Mouse (Mus musculus) effector memory CD4-positive, alpha-beta T cell, adult 5 months (primary cell): ENCODE data around the gene Adgrg7. TPM values are rescaled to one million over a fixed set of nuclear protein-coding genes. Genes with fewer than 3 reads are reported as not detected.

Experiments used
- polyA plus RNA-seq: library from polyadenylated mRNA; unstranded; fragments of 100-300 nt; shearing (Covaris generic); gene quantifications from one replicate; pipeline ENCODE4 v1.2.1, GENCODE M21; 2017

The Adgrg7 gene
- not detected for polyA plus RNA-seq

GRCm38 (mm10) chr16:56795481-56796139 lies at the start of gene Adgrg7:
Gene Adgrg7, minus strand, starts transcription at chr16:56795855.

DNA sequence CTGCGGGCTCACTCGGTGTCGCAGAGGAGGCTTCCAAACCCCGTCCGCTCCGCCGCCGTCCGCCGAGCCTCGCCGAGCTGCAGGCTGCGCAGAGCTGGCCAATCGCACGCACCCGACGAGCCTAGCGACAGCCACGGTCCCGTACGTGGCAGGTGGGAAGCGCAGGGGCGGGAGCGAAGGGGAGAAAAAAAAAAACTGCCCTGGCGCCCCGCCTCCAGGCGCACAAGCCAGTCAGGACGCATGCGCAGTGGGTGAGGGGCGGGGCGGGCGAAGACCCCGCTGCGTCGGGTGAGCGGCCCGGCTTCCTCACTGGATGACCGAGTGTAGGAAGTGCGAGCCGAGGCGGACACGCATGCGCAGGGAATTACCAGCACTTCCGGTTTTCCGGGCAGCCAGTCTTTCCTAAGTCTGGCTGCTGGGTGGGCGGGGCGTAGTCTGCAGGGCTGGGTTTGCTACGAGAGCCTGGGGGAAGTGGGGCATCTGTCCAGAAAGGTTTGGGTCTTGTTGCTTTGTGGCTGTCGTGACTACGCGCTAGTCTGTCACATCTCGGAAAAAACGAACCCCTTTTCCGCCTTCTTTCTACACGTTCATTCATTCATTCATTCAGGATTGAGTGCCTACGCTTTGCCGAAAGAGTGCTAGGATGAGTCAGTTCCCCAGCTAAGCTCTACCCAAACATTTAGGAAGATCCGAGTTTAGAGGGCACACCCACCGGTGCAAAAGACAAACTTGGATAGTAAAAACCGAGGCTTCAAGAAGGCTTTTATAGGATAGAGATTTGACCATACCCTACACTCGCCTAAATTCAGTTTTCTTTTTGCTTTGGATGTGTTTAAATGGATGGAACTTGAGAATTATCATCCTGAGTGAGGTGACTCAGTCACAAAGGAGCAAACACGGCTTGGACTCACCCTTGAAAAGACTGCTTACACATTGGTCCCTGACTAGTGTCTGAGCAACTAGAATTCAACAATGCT lies 78.1 kb downstream of the Adgrg7 start, which contains the start of gene Tfg:
Gene Tfg, minus strand, starts transcription at position 227 of the 977 bp plus-strand sequence.

Other genes starting within 250 kb of the Adgrg7 start
- gene Tfg, start 78.4 kb downstream of the Adgrg7 start, polyA plus RNA-seq, result 38.6 TPM
- not detected for gene Tmem45a, start 90.3 kb upstream of the Adgrg7 start, polyA plus RNA-seq
- gene Lnp1, start 132.2 kb upstream of the Adgrg7 start, polyA plus RNA-seq, result not detected